Mouse (Mus musculus) neural tube, embryonic 14.5 days (tissue): Measurements from ENCODE around the gene Olfr312. TPM values are rescaled to one million over a fixed set of nuclear protein-coding genes. Genes with fewer than 3 reads are reported as not detected.
"Not testable (repeated sequence)": the region's sequence is repeated elsewhere in the genome, so short reads cannot be mapped to it uniquely, and the experiment has no call there.

ENCODE experiments used
- ATAC-seq: fragments of 200-750 bp; cut with Nextera tagmentation; 2 replicates; pipeline ENCODE4 v1.8.0; 2017; ENCODE audit warnings: low read depth, mild to moderate bottlenecking, moderate TSS enrichment, moderate library complexity
- H3K27ac ChIP-seq: fragments of 300-500 bp; sonication (generic); 2 replicates; pipeline ENCODE4 v1.5.1; 2014; ENCODE audit warnings: low read depth, mild to moderate bottlenecking, control low read depth, low read length, moderate library complexity, mixed read lengths
- H3K27me3 ChIP-seq: fragments of 300-500 bp; sonication (generic); 2 replicates; pipeline ENCODE4 v1.6.1; 2014; ENCODE audit warnings: low read length; ENCODE audit not compliant: control insufficient read depth, insufficient read depth
- H3K36me3 ChIP-seq: fragments of 300-500 bp; sonication (generic); 2 replicates; pipeline ENCODE4 v1.6.1; 2014; ENCODE audit warnings: low read length, mixed read lengths; ENCODE audit not compliant: control insufficient read depth, insufficient read depth
- H3K4me1 ChIP-seq: fragments of 300-500 bp; sonication (generic); 2 replicates; pipeline ENCODE4 v1.6.1; 2014; ENCODE audit warnings: low read length; ENCODE audit not compliant: control insufficient read depth, insufficient read depth
- H3K4me2 ChIP-seq: fragments of 300-500 bp; sonication (generic); 2 replicates; pipeline ENCODE4 v1.6.1; 2014; ENCODE audit warnings: mild to moderate bottlenecking, low read depth, low read length, control low read depth
- H3K4me3 ChIP-seq: fragments of 300-500 bp; sonication (generic); 2 replicates; pipeline ENCODE4 v1.5.1; 2014; ENCODE audit warnings: low read depth, low read length, control low read depth, mixed read lengths
- H3K9ac ChIP-seq: fragments of 300-500 bp; sonication (generic); replicated peaks from 2 replicates; pipeline ENCODE4 v1.6.1; 2014; ENCODE audit warnings: low read depth, mild to moderate bottlenecking, control low read depth, low read length, mixed read lengths
- H3K9me3 ChIP-seq: fragments of 300-500 bp; sonication (generic); 2 replicates; pipeline ENCODE4 v1.6.1; 2016; ENCODE audit warnings: low read length; ENCODE audit not compliant: control insufficient read depth
- WGBS: fragments of 180-500 bp; shearing (Covaris S2); extraction: QIAGEN DNeasy Blood & Tissue Kit; methylation state at CpG from one replicate; pipeline ENCODE4 v1.1.7; 2014; 5-methylcytosine and 5-hydroxymethylcytosine counted together
- polyA plus RNA-seq: library from polyadenylated mRNA; unstranded; fragments of >200 nt; fragmentation: Nextera tagmentation; extraction: Ambion mirVana; gene quantifications from 2 replicates; pipeline ENCODE4 v1.2.1, GENCODE M21; 2014

Gene Olfr312
- not detected in 2 replicates for polyA plus RNA-seq

GRCm38 (mm10) chr11:58828937-58829336 is at the start of gene Olfr312:
Gene Olfr312 (plus strand): TSS chr11:58829237.
- H3K4me1 ChIP-seq, H3K9me3 ChIP-seq, ATAC-seq, H3K4me2 ChIP-seq, H3K27me3 ChIP-seq, H3K36me3 ChIP-seq, H3K4me3 ChIP-seq, H3K27ac ChIP-seq, H3K9ac ChIP-seq: not testable (repeated sequence)

GRCm38 (mm10) chr11:58782480-58783089 is 46.5 kb upstream of the Olfr312 start, which contains the start of gene Olfr314:
Gene Olfr314 (plus strand): TSS chr11:58782952.
- no peak within 1 kb of the TSS for H3K27ac ChIP-seq
- H3K4me1 ChIP-seq, result no peaks in the 10 kb centered on the region
- H3K36me3 ChIP-seq, result no peaks in the 10 kb centered on the region
- H3K27me3 ChIP-seq, result no peaks in the 10 kb centered on the region
- no peak within 1 kb of the TSS for H3K9ac ChIP-seq
- H3K4me2 ChIP-seq, result no peak within 1 kb of the TSS
- H3K4me3 ChIP-seq, result no peak within 1 kb of the TSS
- no peak for ATAC-seq
- H3K9me3 ChIP-seq, result no peaks in the 10 kb centered on the region
- WGBS, result 85% methylated on average over 6 of the region's 6 CpGs

DNA sequence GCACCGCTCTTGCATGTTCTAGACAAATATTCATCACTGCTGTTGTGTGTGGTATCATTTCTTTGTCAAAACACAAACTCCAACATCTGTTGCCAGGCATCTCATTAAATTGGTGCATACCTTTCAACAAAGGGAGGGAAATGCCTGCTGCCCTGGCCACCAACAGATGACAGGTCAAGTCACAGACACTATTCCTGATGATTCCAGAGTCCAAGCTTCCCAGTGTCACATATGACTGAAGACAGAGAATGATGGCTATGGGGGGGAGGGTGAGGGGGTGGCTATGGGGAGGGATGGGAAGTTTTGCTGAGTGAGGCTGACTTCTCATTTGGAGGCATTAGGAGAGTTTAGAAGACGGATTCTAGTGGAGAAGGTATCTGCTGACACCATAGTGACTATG is 44.9 kb upstream of the Olfr312 start:
- Histone ChIP-seq H3K4me3 (no peak overlapping the region), H3K27ac (no peak overlapping the region), H3K27me3 (no peaks in the 10 kb centered on the region), H3K9me3 (no peaks in the 10 kb centered on the region), H3K9ac (no peak overlapping the region), H3K4me1 (no peaks in the 10 kb centered on the region), H3K4me2 (no peak overlapping the region), H3K36me3 (no peaks in the 10 kb centered on the region)
- no peak for ATAC-seq
- 89% methylated on average over 2 of the region's 2 CpGs for WGBS

DNA sequence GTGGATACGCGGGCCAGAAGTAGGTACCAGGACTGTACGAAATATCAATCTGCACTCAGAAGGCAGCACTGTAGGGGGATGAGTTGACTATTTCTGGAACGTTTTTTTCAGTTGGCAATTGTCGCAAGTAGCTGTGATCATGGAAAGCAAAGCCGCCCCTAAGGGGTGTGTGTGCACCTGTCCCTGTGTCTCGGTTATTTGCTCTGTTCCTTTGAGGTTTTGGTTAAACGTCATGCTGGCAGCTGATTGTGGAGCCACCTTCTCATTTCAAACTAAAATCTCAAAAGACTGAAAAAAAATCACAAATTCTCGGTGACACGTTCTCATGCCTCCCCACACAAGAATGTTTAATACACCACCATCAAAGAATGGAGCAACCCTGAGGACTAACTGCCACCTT is 41.4 kb upstream of the Olfr312 start:
- Histone ChIP-seq H3K4me3 (no peak overlapping the region), H3K9me3 (no peaks in the 10 kb centered on the region), H3K4me2 (no peak overlapping the region), H3K36me3 (no peaks in the 10 kb centered on the region), H3K27ac (no peak overlapping the region), H3K4me1 (no peaks in the 10 kb centered on the region), H3K27me3 (no peaks in the 10 kb centered on the region), H3K9ac (no peak overlapping the region)
- no peak for ATAC-seq
- WGBS, result 91% methylated on average over 10 of the region's 10 CpGs

DNA sequence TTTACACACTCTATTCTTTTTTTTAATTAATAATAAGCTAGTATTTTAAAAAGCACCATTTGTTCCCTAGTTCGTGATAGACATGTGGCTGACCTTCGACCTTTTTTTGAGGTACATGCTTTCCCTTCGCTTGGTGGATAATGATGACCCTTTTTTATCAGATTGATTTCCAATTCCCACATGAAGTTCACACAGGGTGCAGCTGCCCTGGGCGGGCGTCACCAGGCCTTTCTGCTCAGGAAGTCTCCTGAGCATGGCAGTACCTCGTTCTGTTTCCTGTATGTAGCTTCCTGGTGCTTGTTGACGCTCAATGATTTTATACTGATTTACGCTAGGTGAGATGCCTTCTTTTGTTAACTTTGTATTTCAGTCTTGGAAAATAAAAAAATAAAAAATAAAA is 40.7 kb upstream of the Olfr312 start:
- no peaks in the 10 kb centered on the region for H3K4me1 ChIP-seq
- no peaks in the 10 kb centered on the region for H3K36me3 ChIP-seq
- H3K27ac ChIP-seq, result no peak overlapping the region
- H3K9ac ChIP-seq, result no peak overlapping the region
- H3K27me3 ChIP-seq, result no peaks in the 10 kb centered on the region
- 87% methylated on average over 8 of the region's 8 CpGs for WGBS
- no peak overlapping the region for H3K4me3 ChIP-seq
- H3K4me2 ChIP-seq, result no peak overlapping the region
- ATAC-seq, result no peak
- H3K9me3 ChIP-seq, result no peaks in the 10 kb centered on the region

DNA sequence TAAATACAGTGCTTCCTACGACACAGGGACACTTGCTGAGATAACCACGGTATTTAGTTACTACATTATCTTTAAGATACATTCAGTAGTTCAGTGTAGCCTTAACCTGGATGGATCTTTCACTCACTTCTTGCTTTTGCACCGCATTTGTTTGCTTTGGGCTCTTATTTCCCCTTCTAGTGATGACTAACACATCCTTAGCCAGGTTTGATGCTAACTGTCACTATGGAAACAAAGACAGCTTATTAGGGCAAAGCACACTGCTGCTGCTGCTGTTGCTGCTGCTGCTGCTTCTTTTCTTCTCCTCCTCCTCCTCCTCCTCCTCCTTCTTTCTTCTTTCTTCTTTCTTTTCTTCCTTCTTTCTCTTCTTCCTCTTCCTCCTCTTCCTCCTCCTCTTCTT is 39.5 kb upstream of the Olfr312 start:
- Histone ChIP-seq H3K9ac (no peak overlapping the region), H3K27ac (no peak overlapping the region)
- WGBS, result 35% methylated on average over 3 of the region's 3 CpGs

GRCm38 (mm10) chr11:58790053-58790452 is 39.0 kb upstream of the Olfr312 start:
- H3K9me3 ChIP-seq, result no peaks in the 10 kb centered on the region
- ATAC-seq, result no peak
- H3K4me2 ChIP-seq, result no peak overlapping the region
- no peak overlapping the region for H3K9ac ChIP-seq
- H3K36me3 ChIP-seq, result no peaks in the 10 kb centered on the region
- no peaks in the 10 kb centered on the region for H3K4me1 ChIP-seq
- no peak overlapping the region for H3K27ac ChIP-seq
- H3K27me3 ChIP-seq, result no peaks in the 10 kb centered on the region
- WGBS, result 69% methylated on average over 2 of the region's 2 CpGs
- H3K4me3 ChIP-seq, result no peak overlapping the region

More for the DNA sequence above, 39.5 kb upstream of the Olfr312 start:
- H3K4me3 ChIP-seq, result no peak overlapping the region
- H3K9me3 ChIP-seq, result no peaks in the 10 kb centered on the region
- H3K36me3 ChIP-seq, result no peaks in the 10 kb centered on the region
- no peak overlapping the region for H3K4me2 ChIP-seq
- H3K27me3 ChIP-seq, result no peaks in the 10 kb centered on the region
- no peaks in the 10 kb centered on the region for H3K4me1 ChIP-seq
- ATAC-seq, result no peak

DNA sequence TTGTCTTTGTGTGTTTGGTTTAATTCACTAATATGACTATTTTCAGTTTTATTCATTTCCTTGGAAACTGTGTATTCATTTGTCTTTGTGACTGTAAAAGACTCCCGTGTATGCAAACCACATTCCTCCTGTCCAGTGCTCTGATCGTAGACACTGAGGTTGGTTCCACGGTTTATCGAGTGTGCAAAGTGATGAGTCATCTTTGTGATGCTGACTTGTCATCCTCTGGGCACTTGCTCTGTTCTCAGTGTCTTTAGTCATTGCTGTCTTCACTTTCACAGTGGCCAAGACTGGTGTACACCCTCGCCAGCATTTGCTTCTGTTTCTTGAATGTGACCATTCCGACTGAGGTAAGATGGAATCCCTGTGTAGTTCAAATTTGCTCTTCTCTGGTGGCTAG is 38.4 kb upstream of the Olfr312 start:
- Histone ChIP-seq H3K27ac (no peak overlapping the region), H3K4me3 (no peak overlapping the region), H3K27me3 (no peaks in the 10 kb centered on the region), H3K4me1 (no peaks in the 10 kb centered on the region), H3K36me3 (no peaks in the 10 kb centered on the region), H3K9ac (no peak overlapping the region), H3K4me2 (no peak overlapping the region), H3K9me3 (no peaks in the 10 kb centered on the region)
- ATAC-seq, result no peak
- 92% methylated on average over 6 of the region's 6 CpGs for WGBS

DNA sequence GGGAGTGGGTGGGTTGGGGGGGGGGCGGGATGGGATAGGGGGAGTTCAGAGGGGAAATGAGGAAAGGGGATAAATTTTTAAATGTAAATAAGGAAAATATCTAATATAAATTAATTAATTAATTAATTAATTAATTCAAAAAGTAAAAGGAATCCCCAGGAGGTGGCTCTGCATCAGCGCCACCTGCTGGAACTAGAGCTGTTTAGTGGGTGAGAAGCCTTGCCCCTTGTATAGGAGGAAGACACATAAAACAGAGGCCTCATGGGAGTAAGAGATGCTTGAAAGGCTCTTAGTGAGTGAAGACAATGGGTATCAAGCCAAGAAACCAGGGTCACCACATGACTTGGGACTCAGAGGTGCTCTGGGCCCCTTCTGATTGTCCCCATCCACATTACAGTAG is 33.2 kb upstream of the Olfr312 start:
- 85% methylated on average over 2 of the region's 2 CpGs for WGBS
- no peaks in the 10 kb centered on the region for H3K9me3 ChIP-seq
- H3K27me3 ChIP-seq, result no peaks in the 10 kb centered on the region
- H3K4me3 ChIP-seq, result no peak overlapping the region
- H3K4me2 ChIP-seq, result no peak overlapping the region
- H3K4me1 ChIP-seq, result no peaks in the 10 kb centered on the region
- no peak overlapping the region for H3K27ac ChIP-seq
- H3K36me3 ChIP-seq, result no peaks in the 10 kb centered on the region
- no peak for ATAC-seq
- no peak overlapping the region for H3K9ac ChIP-seq
